Mouse (Mus musculus) heart, postnatal 0 days (tissue): Measurements from ENCODE around the gene Alg1.
"Not testable (repeated sequence)": the region's sequence is repeated elsewhere in the genome, so short reads cannot be mapped to it uniquely, and the experiment has no call there.

Experiments
- CTCF ChIP-seq: IDR thresholded peaks from 2 replicates; pipeline ENCODE4 v1.5.1; 2016; ENCODE audit warnings: antibody characterized with exemption, control low read depth, low read depth
- EP300 ChIP-seq: IDR thresholded peaks from 2 replicates; pipeline ENCODE4 v1.6.1; 2016; ENCODE audit warnings: antibody characterized with exemption, low read depth

GRCm38 (mm10) chr16:5227501-5227900 is 5.9 kb upstream of the Alg1 start:
- not testable (repeated sequence) for TF ChIP-seq CTCF, EP300
